20 mouse cellular contexts compared by ENCODE assay signal in the genomic region with DNA sequence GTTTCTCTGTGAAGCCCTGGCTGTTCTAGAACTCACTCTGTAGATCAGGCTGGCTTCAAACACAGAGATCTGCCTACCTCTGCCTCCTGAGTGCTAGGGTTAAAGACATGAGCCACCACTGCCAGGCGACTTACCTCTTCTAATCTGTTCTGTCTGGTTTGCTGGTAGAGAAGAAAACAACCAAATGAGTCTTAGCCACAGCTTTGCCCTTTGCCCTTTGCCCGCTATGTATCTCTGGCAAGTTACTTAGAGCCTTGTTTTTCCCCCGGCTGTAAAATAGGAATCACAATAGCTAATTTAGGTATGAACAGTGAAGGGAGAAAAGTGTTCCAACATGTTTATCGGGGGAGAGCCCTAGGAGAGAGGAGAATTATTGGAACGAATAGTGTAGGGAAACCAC. TPM values are rescaled to one million over a fixed set of nuclear protein-coding genes. Genes with fewer than 3 reads are reported as not detected.
DNase-seq lines count a peak whose midpoint lies in the region; ATAC-seq lines count a peak whose summit lies in the region.
"Had no signal": no experiment of that assay in that cellular context is flagged by ENCODE, and none has a peak within 500 bp of the region (broad histone marks: within the 10 kb centered on the region; RNA-seq: fewer than 3 reads in every experiment).

No protein-coding gene starts in this region.

- H3K4me2 ChIP-seq in hindbrain, embryonic 13.5 days: no peak overlapping the region
- H3K4me2 ChIP-seq in hindbrain, embryonic 14.5 days (replicated peaks): no peak overlapping the region
- H3K4me2 ChIP-seq: embryonic facial prominence, embryonic 13.5 days; forebrain, embryonic 15.5 days had no signal

- no peaks in the 10 kb centered on the region for H3K36me3 ChIP-seq in hindbrain, embryonic 13.5 days
- no peaks in the 10 kb centered on the region for H3K36me3 ChIP-seq in hindbrain, embryonic 14.5 days (replicated peaks; ENCODE audit: control insufficient read depth, insufficient read depth)
- no peaks in the 10 kb centered on the region for H3K36me3 ChIP-seq in limb, embryonic 10.5 days
- H3K36me3 ChIP-seq: embryonic facial prominence, embryonic 13.5 days; forebrain, embryonic 15.5 days had no signal

- peak; percentile 25 for DNase-seq in embryo, embryonic 10.5 days (ENCODE audit: low spot score)
- DNase-seq in embryo, embryonic 10 days (ENCODE audit: low spot score): no peak
- DNase-seq in hindbrain, embryonic 14.5 days (ENCODE audit: low spot score): no peak
- DNase-seq in kidney, adult 9 months: peak; percentile 58
- no peak for DNase-seq in kidney, postnatal 14 days
- no peak for DNase-seq in limb, embryonic 10.5 days (ENCODE audit: low spot score)
- DNase-seq: adrenal gland, postnatal 14 days; cerebellum, adult 11-12 months; cerebellum, postnatal 25 days; gastrocnemius, postnatal 25 days; heart, adult 2 months; heart, postnatal 14 days; liver, postnatal 0 days; lung, postnatal 10 days had no signal

- H3K27ac ChIP-seq in hindbrain, embryonic 13.5 days: peak overlapping the region; percentile 62; the same call in 1 of the 2 replicates
- no peak overlapping the region for H3K27ac ChIP-seq in hindbrain, embryonic 14.5 days
- peak overlapping the region; percentile 84 for H3K27ac ChIP-seq in limb, embryonic 10.5 days
- H3K27ac ChIP-seq: embryonic facial prominence, embryonic 13.5 days; forebrain, embryonic 15.5 days; heart, adult 2 months; layer of hippocampus, adult 2 months had no signal

- H3K4me1 ChIP-seq in hindbrain, embryonic 13.5 days (replicated peaks): peaks cover 17% of the 10 kb centered on the region
- H3K4me1 ChIP-seq in hindbrain, embryonic 14.5 days (replicated peaks; ENCODE audit: control insufficient read depth, insufficient read depth, low read length): 0 out of 2 replicates have a peak, but pooled peaks cover 5% of the 10 kb centered on the region
- H3K4me1 ChIP-seq in limb, embryonic 10.5 days: peaks cover 53% of the 10 kb centered on the region
- H3K4me1 ChIP-seq: forebrain, embryonic 15.5 days had no signal

- WGBS in hindbrain, embryonic 13.5 days: 53% methylated on average over 5 of the region's 5 CpGs
- 52% methylated on average over 5 of the region's 5 CpGs for WGBS in hindbrain, embryonic 14.5 days
- 36% methylated on average over 5 of the region's 5 CpGs for WGBS in limb, embryonic 10.5 days

- no peak for ATAC-seq in hindbrain, embryonic 13.5 days (ENCODE audit: low FRiP score)
- ATAC-seq in hindbrain, embryonic 14.5 days (ENCODE audit: low FRiP score): no peak
- no peak for ATAC-seq in cerebellum, adult (ENCODE audit: insufficient number of reproducible peaks, low FRiP score, low TSS enrichment)
- ATAC-seq: forebrain, embryonic 15.5 days; liver, postnatal 0 days had no signal

- H3K4me3 ChIP-seq in hindbrain, embryonic 13.5 days: no peak overlapping the region
- no peak overlapping the region for H3K4me3 ChIP-seq in hindbrain, embryonic 14.5 days (replicated peaks; ENCODE audit: low read length)
- H3K4me3 ChIP-seq in limb, embryonic 10.5 days: no peak overlapping the region
- H3K4me3 ChIP-seq: embryonic facial prominence, embryonic 13.5 days; forebrain, embryonic 15.5 days; heart, adult 2 months; layer of hippocampus, adult 2 months had no signal

- H3K9me3 ChIP-seq in hindbrain, embryonic 13.5 days: no peaks in the 10 kb centered on the region
- H3K9me3 ChIP-seq in hindbrain, embryonic 14.5 days (ENCODE audit: control insufficient read depth, low read length): no peaks in the 10 kb centered on the region
- H3K9me3 ChIP-seq in limb, embryonic 10.5 days (replicated peaks): no peaks in the 10 kb centered on the region
- H3K9me3 ChIP-seq: embryonic facial prominence, embryonic 13.5 days; forebrain, embryonic 15.5 days had no signal

- H3K9ac ChIP-seq in hindbrain, embryonic 13.5 days: no peak overlapping the region
- H3K9ac ChIP-seq in hindbrain, embryonic 14.5 days: no peak overlapping the region
- H3K9ac ChIP-seq: embryonic facial prominence, embryonic 13.5 days; forebrain, embryonic 15.5 days; liver, postnatal 0 days had no signal

- H3K27me3 ChIP-seq in hindbrain, embryonic 13.5 days: peaks cover 3% of the 10 kb centered on the region; the same call in 1 of the 2 replicates
- H3K27me3 ChIP-seq in hindbrain, embryonic 14.5 days (ENCODE audit: control insufficient read depth, insufficient read depth, low read length): no peaks in the 10 kb centered on the region
- no peaks in the 10 kb centered on the region for H3K27me3 ChIP-seq in limb, embryonic 10.5 days (ENCODE audit: low read depth, poor library complexity, severe bottlenecking)
- H3K27me3 ChIP-seq: CH12.LX; embryonic facial prominence, embryonic 13.5 days; forebrain, embryonic 15.5 days had no signal

RNA-seq across cellular contexts. Expression of gene Vps8, which starts 18.3 kb away (rescaled TPM):
- 26.8 and 32.3 TPM in 2 replicates for polyA plus RNA-seq in hindbrain, embryonic 13.5 days (2015; fragmentation: Nextera tagmentation; extraction: Ambion mirVana)
- 37.0 and 40.7 TPM in 2 replicates for polyA plus RNA-seq in hindbrain, embryonic 14.5 days (2014; fragmentation: Nextera tagmentation; extraction: Ambion mirVana)
- polyA plus RNA-seq in limb, embryonic 10.5 days (2016; fragmentation: Nextera tagmentation; extraction: Ambion mirVana): 10.8 and 13.7 TPM in 2 replicates

Comparison
In these comparisons a context has a peak if more than half of its experiments do, and no peak if none do; other contexts are left out.
1. DNase-seq: peak in embryo, embryonic 10.5 days (single experiment) and kidney, adult 9 months (single experiment); none in embryo, embryonic 10 days (single experiment), hindbrain, embryonic 14.5 days (single experiment), kidney, postnatal 14 days (single experiment) and limb, embryonic 10.5 days (single experiment).